Mouse (Mus musculus) layer of hippocampus, adult 11-12 months (tissue): ENCODE measurements around the gene Tsr2.

Source experiments
- DNase-seq: peaks from one replicate; pipeline ENCODE4 v3.0.0; 2022; ENCODE audit warnings: low spot score

Gene Tsr2

DNA sequence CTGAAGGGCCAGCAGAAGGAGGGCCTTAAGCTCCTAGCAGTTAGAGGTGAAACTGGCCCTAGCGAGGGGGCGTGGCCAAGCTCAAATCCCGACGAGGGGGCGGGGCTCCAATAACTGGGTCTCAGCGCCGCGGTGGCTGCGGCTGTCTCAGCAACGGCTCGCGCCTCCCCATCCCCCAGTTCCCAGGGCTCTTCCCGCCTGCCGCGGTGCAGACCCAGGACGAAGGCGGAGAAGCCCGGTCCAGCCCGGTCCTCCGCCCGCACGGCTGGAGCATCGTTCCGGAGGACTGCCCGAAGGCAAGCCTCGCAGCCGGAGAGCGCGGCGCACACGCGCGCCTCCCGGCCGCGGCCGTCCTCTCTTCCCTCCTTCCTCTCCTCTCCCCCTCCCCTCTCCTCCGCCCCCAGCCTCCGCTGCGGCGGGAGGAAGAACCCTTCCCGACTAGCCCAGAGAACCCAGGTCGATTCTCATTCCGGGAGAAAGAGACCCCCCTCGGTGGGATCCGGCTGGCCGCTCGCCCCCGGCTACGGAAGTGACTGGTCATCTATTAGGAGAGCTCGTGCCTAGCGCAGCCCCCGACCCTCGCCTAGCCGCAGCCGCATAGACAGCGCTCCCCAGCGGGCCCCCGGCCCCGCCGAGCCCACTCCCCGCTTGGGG is 49.4 kb downstream of the Tsr2 start:
- DNase-seq: peak; percentile 76

- no peak for DNase-seq
These were observed 50.0 kb downstream of the Tsr2 start for GRCm38 (mm10) chrX:151046321-151046720.

- no peak for DNase-seq
These were observed 50.5 kb downstream of the Tsr2 start, which contains the start of gene Fgd1 for GRCm38 (mm10) chrX:151045850-151046249. TSS of gene Fgd1 (plus strand) at chrX:151046150.

DNA sequence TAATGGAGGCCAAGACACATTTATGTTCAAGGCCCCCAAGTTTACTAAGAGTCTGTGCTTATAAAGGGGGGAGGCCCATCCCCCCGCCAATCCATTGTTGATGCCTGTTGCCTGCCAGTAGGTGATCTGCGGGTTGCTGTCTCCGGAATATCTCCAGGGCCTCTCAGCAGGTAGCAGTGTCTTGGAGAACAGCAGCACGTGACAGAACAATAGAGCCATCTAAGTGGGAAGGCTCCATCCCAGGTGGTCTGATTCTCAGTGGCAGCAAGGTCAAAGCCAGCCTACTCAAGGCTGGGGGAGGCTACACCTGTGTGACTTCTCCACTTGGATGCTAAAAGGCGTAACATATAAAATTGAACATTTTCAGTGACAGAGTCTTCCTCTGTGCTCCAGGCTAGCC is 55.1 kb downstream of the Tsr2 start:
- no peak for DNase-seq
